ENCODE assay signal across 29 mouse cellular contexts in the genomic region with DNA sequence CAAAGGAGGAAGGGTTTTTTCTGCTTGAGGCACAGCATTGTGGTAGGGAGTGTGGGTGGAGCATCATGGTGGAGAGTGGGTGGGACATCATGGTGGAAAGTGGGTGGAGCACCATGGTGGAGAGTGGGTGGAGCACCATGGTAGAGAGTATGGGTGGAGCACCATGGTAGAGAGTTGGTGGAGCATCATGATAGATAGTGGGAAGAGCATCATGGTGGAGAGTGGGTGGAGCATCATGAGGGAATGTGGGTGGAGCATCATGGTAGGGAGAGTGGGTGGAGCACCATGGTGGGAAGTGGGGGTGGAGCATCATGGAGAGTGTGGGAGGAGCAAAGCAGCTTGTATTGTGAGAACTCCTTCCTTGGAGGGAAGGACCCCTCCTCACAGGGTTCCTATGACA. TPM values are rescaled to one million over a fixed set of nuclear protein-coding genes. Genes with fewer than 3 reads are reported as not detected.
DNase-seq lines count a peak whose midpoint lies in the region; ATAC-seq and TF ChIP-seq lines count a peak whose summit lies in the region.
"Had no signal": no experiment of that assay in that cellular context is flagged by ENCODE, and none has a peak within 500 bp of the region (broad histone marks: within the 10 kb centered on the region; RNA-seq: fewer than 3 reads in every experiment).

No protein-coding gene starts in this region.

- H3K9ac ChIP-seq in MEL (ENCODE audit: control insufficient read depth, low read depth, low read length, poor library complexity, severe bottlenecking), result no peak overlapping the region
- no peak overlapping the region for H3K9ac ChIP-seq in liver, postnatal 0 days (replicated peaks)
- H3K9ac ChIP-seq: embryonic facial prominence, embryonic 13.5 days; embryonic facial prominence, embryonic 15.5 days; forebrain, embryonic 13.5 days; forebrain, embryonic 15.5 days; forebrain, postnatal 0 days had no signal

- H3K36me3 ChIP-seq in MEL (ENCODE audit: control insufficient read depth in 1 of 2, insufficient read depth in 2 of 2, low read length in 2 of 2), result no peaks in the 10 kb centered on the region
- H3K36me3 ChIP-seq in liver, postnatal 0 days (replicated peaks; ENCODE audit: insufficient read depth, low read length), result no peaks in the 10 kb centered on the region
- H3K36me3 ChIP-seq: embryonic facial prominence, embryonic 13.5 days; embryonic facial prominence, embryonic 15.5 days; forebrain, embryonic 15.5 days; G1E had no signal

- no peak overlapping the region for H3K4me2 ChIP-seq in liver, postnatal 0 days (ENCODE audit: low read depth, low read length)
- H3K4me2 ChIP-seq: embryonic facial prominence, embryonic 13.5 days; embryonic facial prominence, embryonic 15.5 days; forebrain, embryonic 13.5 days; forebrain, embryonic 15.5 days had no signal

- H3K27me3 ChIP-seq in MEL (ENCODE audit: control insufficient read depth in 1 of 2, insufficient read depth in 2 of 2, low read length in 2 of 2), result no peaks in the 10 kb centered on the region
- no peaks in the 10 kb centered on the region for H3K27me3 ChIP-seq in liver, postnatal 0 days (ENCODE audit: insufficient read depth, low read length)
- H3K27me3 ChIP-seq: embryonic facial prominence, embryonic 13.5 days; embryonic facial prominence, embryonic 15.5 days; forebrain, embryonic 13.5 days; forebrain, embryonic 15.5 days; Patski had no signal

- no peak overlapping the region for H3K27ac ChIP-seq in MEL (ENCODE audit: control insufficient read depth, low read depth, low read length)
- no peak overlapping the region for H3K27ac ChIP-seq in liver, postnatal 0 days (ENCODE audit: low read depth)
- H3K27ac ChIP-seq: embryonic facial prominence, embryonic 13.5 days; embryonic facial prominence, embryonic 15.5 days; forebrain, embryonic 13.5 days; forebrain, embryonic 15.5 days had no signal

- no peak for TF ChIP-seq POLR2A in MEL (IDR thresholded peaks at IDR 0.05; ENCODE audit: control insufficient read depth in 1 of 2, insufficient read depth in 1 of 2, low read depth in 1 of 2, low read length in 2 of 2, poor library complexity in 1 of 2)

- ATAC-seq in erythroblast, adult 5-6 weeks (replicated peaks; ENCODE audit: low FRiP score, poor library complexity, severe bottlenecking), result peak; percentile 56; the same call in 1 of the 2 replicates
- ATAC-seq in liver, postnatal 0 days, result no peak
- ATAC-seq: activated CD4-positive, CD25-positive, alpha-beta regulatory T cell, adult 4 months; CD4-positive, CD25-positive, alpha-beta regulatory T cell, adult 4 months; forebrain, embryonic 13.5 days; forebrain, embryonic 15.5 days; forebrain, postnatal 0 days; Patski had no signal

- no peak overlapping the region for H3K4me3 ChIP-seq in MEL (ENCODE audit: control insufficient read depth in 1 of 2, insufficient read depth in 1 of 2, low read depth in 2 of 2, low read length in 2 of 2)
- no peak overlapping the region for H3K4me3 ChIP-seq in liver, postnatal 0 days (ENCODE audit: low read depth, low read length)
- H3K4me3 ChIP-seq: embryonic facial prominence, embryonic 13.5 days; embryonic facial prominence, embryonic 15.5 days; forebrain, embryonic 13.5 days; forebrain, embryonic 15.5 days had no signal

- no peak for TF ChIP-seq EP300 in MEL (IDR thresholded peaks at IDR 0.05; ENCODE audit: low read depth in 1 of 2, low read length in 2 of 2)
- no peak for TF ChIP-seq EP300 in liver, postnatal 0 days (IDR thresholded peaks at IDR 0.05; ENCODE audit: low read depth)

- no peaks in the 10 kb centered on the region for H3K9me3 ChIP-seq in MEL (replicated peaks; ENCODE audit: insufficient read depth, low read length)
- peaks cover 5% of the 10 kb centered on the region; the same call in 1 of the 2 replicates for H3K9me3 ChIP-seq in liver, postnatal 0 days (ENCODE audit: low read length)
- H3K9me3 ChIP-seq: embryonic facial prominence, embryonic 13.5 days; embryonic facial prominence, embryonic 15.5 days; forebrain, embryonic 15.5 days had no signal

- DNase-seq in ES-CJ7 (ENCODE audit: low read depth, low spot score) (peak; percentile 48), MEL (ENCODE audit: low read depth, low spot score) (peak; percentile 13), ZHBTc4 (ENCODE audit: low read depth, low spot score) (peak; percentile 70)
- DNase-seq in spleen, postnatal 10 days (ENCODE audit: low spot score in 2 of 2), result no peak
- no peak for DNase-seq in urinary bladder, postnatal 4 days (ENCODE audit: low spot score in 2 of 2)
- DNase-seq in liver, postnatal 0 days, result no peak
- DNase-seq: adrenal gland, adult 8-10 months; adrenal gland, postnatal 14 days; adrenal gland, postnatal 36 days; B cell, adult 2 months; cerebellum, adult 11 months; cerebellum, adult 18-20 months; cerebellum, adult 8-10 months; cerebellum, adult 9-11 months; cerebellum, postnatal 14 days; cerebellum, postnatal 36 days; embryo, embryonic 11 days; forebrain, postnatal 0 days had no signal

- no peaks in the 10 kb centered on the region for H3K4me1 ChIP-seq in MEL (ENCODE audit: control insufficient read depth in 1 of 2, insufficient read depth in 2 of 2, low read length in 2 of 2)
- H3K4me1 ChIP-seq in liver, postnatal 0 days (ENCODE audit: insufficient read depth), result no peaks in the 10 kb centered on the region
- H3K4me1 ChIP-seq: embryonic facial prominence, embryonic 15.5 days; forebrain, embryonic 13.5 days; forebrain, embryonic 15.5 days had no signal

- TF ChIP-seq RAD21 in MEL (IDR thresholded peaks at IDR 0.05; ENCODE audit: low read depth, low read length), result no peak

- no peaks in the 10 kb centered on the region for H3K79me2 ChIP-seq in MEL (ENCODE audit: control insufficient read depth, insufficient read depth, low read length, poor library complexity)

- TF ChIP-seq CTCF in MEL (IDR thresholded peaks at IDR 0.05 in 2 of 3, conservative IDR thresholded peaks at IDR 0.05 in 1 of 3; ENCODE audit: control insufficient read depth in 1 of 3, insufficient read depth in 1 of 3, low read depth in 2 of 3, low read length in 3 of 3, poor library complexity in 1 of 3, severe bottlenecking in 1 of 3), result no peak
- no peak for TF ChIP-seq CTCF in liver, postnatal 0 days (IDR thresholded peaks at IDR 0.05; ENCODE audit: low read depth)

TF ChIP-seq in MEL, 35 proteins besides CTCF, POLR2A, EP300 and RAD21:
- TF ChIP-seq RCOR1 (IDR thresholded peaks at IDR 0.05; ENCODE audit: low read depth, low read length), result no peak
- no peak for TF ChIP-seq JUND (IDR thresholded peaks at IDR 0.05; ENCODE audit: low read depth, low read length)
- no peak for TF ChIP-seq NRF1 (IDR thresholded peaks at IDR 0.05; ENCODE audit: insufficient read depth, low read depth, low read length, poor library complexity, severe bottlenecking)
- no peak for TF ChIP-seq TCF12 (IDR thresholded peaks at IDR 0.05; ENCODE audit: low read depth, low read length)

RNA-seq across cellular contexts. Expression of a gene that starts 52.8 kb away (rescaled TPM):
- total RNA-seq in MEL (2012; rRNA removed), result not detected in 2 replicates
- not detected for polyA plus RNA-seq in MEL (2012; ENCODE audit: insufficient read depth in 1 of 2, insufficient read length in 2 of 2, low read depth in 1 of 2, low replicate concordance in 2 of 2, missing spikeins in 1 of 2)
- not detected in 2 replicates for total RNA-seq in erythroblast, adult 5-6 weeks (2015; ENCODE audit: low replicate concordance)
- total RNA-seq in erythroblast, adult 5-6 weeks (2017; ENCODE audit: low replicate concordance), result not detected in 2 replicates
- polyA plus RNA-seq in liver, postnatal 0 days (2015; fragmentation: Nextera tagmentation; extraction: Ambion mirVana), result 14.8 TPM in 2 replicates
- total RNA-seq: CH12.LX; common myeloid progenitor, adult 5-6 weeks had no signal
- polyA plus RNA-seq: CD4-positive, CD25-positive, alpha-beta regulatory T cell, adult 4 months; G1E; Patski had no signal

Comparison
In these comparisons a context has a peak if more than half of its experiments do, and no peak if none do; other contexts are left out.
1. DNase-seq: peak in ES-CJ7 (single experiment), MEL (single experiment) and ZHBTc4 (single experiment); none in spleen, postnatal 10 days (0 of 2), urinary bladder, postnatal 4 days (0 of 2) and liver, postnatal 0 days (single experiment).